Mouse (Mus musculus) heart, embryonic 13.5 days (tissue): Measurements from ENCODE around the gene Bcl2l12. TPM values are rescaled to one million over a fixed set of nuclear protein-coding genes. Genes with fewer than 3 reads are reported as not detected.

ENCODE experiments used
- ATAC-seq: fragments of 200-750 bp; cut with Nextera tagmentation; 2 replicates; pipeline ENCODE4 v1.8.0; 2017; ENCODE audit warnings: moderate TSS enrichment; ENCODE audit not compliant: insufficient number of reproducible peaks, low FRiP score, low TSS enrichment; ENCODE audit errors: extremely low read depth
- H3K27ac ChIP-seq: fragments of 300-500 bp; sonication (generic); replicated peaks from 2 replicates; pipeline ENCODE4 v1.5.1; 2015; ENCODE audit warnings: moderate library complexity, mild to moderate bottlenecking, inconsistent platforms
- H3K27me3 ChIP-seq: fragments of 300-500 bp; sonication (generic); replicated peaks from 2 replicates; pipeline ENCODE4 v1.6.1; 2015; ENCODE audit warnings: mild to moderate bottlenecking, inconsistent platforms
- H3K36me3 ChIP-seq: fragments of 300-500 bp; sonication (generic); 2 replicates; pipeline ENCODE4 v1.6.1; 2015; ENCODE audit warnings: mild to moderate bottlenecking, inconsistent platforms
- H3K4me1 ChIP-seq: fragments of 300-500 bp; sonication (generic); 2 replicates; pipeline ENCODE4 v1.6.1; 2015; ENCODE audit warnings: inconsistent platforms
- H3K4me2 ChIP-seq: fragments of 300-500 bp; sonication (generic); 2 replicates; pipeline ENCODE4 v1.6.1; 2015; ENCODE audit warnings: inconsistent platforms, mild to moderate bottlenecking, moderate library complexity
- H3K4me3 ChIP-seq: fragments of 300-500 bp; sonication (generic); 2 replicates; pipeline ENCODE4 v1.5.1; 2015; ENCODE audit warnings: moderate library complexity, mild to moderate bottlenecking, inconsistent platforms
- H3K9ac ChIP-seq: fragments of 300-500 bp; sonication (generic); 2 replicates; pipeline ENCODE4 v1.6.1; 2015; ENCODE audit warnings: inconsistent platforms, mild to moderate bottlenecking, moderate library complexity
- H3K9me3 ChIP-seq: fragments of 300-500 bp; sonication (generic); 2 replicates; pipeline ENCODE4 v1.6.1; 2016; ENCODE audit warnings: inconsistent platforms
- WGBS: fragments of 180-500 bp; shearing (Covaris S2); methylation state at CpG from one replicate; pipeline ENCODE4 v1.1.7; 2015; ENCODE audit warnings: mixed read lengths; 5-methylcytosine and 5-hydroxymethylcytosine counted together
- polyA plus RNA-seq: library from polyadenylated mRNA; unstranded; fragments of >200 nt; fragmentation: Nextera tagmentation; extraction: Ambion mirVana; gene quantifications from 2 replicates; pipeline ENCODE4 v1.2.1, GENCODE M21; 2015

Bcl2l12 gene
- polyA plus RNA-seq, 1 experiment from 2014 or later: 36.0 TPM

DNA sequence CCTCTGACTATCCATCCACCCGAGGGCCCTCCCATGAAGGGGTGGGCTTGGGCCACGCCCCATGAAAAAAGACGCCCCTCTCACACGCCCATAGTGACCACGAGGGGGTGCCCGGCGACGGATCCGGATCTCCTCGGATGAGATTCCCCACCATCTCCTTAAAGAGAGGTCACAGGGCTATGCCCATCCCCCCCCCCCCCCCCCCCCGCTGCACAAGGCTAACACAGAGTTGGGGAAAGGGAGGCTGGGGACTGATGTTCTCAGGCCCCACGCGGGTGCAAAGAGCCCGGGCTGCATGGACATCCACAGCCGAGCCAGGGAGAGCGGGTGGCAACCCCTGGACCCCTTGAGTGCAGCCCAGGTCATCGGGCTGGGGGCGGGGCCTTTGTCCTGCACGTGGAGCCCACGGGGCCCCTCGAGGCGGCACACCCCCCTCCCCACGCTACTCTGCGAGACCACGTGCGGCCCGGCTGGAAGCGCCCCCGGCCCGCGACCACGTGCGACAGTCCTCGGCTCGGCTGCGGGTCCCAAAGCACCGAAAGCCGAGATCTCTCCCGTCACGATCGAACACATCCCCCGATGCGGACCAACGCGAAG is 12.8 kb downstream of the Bcl2l12 start:
- peak overlapping the region; percentile 76 for H3K4me2 ChIP-seq
- H3K36me3 ChIP-seq: peaks cover 53% of the 10 kb centered on the region
- WGBS: under 1% methylated on average over 45 of the region's 45 CpGs
- H3K27me3 ChIP-seq: no peaks in the 10 kb centered on the region
- H3K27ac ChIP-seq: peak overlapping the region; percentile 97
- peak overlapping the region; percentile 99 for H3K4me3 ChIP-seq
- no peak for ATAC-seq
- H3K4me1 ChIP-seq: peaks cover 38% of the 10 kb centered on the region
- no peaks in the 10 kb centered on the region for H3K9me3 ChIP-seq
- peak overlapping the region; percentile 99 for H3K9ac ChIP-seq

DNA sequence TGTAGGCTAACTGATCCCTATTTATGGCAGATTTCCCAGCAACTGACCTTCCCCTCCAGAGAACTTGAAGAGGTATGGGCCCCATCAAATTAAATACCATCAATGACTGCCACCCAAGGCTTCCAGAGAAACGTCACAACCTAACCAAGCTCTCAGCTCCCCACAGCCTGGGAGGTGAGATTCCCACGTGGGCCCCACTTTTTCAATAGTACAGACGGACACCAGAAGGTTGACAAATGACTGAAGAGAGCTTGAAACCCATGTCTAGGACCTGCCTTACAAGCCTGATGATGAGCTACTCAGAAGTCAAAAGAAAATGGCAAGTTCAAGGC is 13.7 kb downstream of the Bcl2l12 start:
- peak overlapping the region; percentile 76 for H3K4me2 ChIP-seq
- peak overlapping the region; percentile 97 for H3K27ac ChIP-seq
- no peaks in the 10 kb centered on the region for H3K9me3 ChIP-seq
- peaks cover 38% of the 10 kb centered on the region for H3K4me1 ChIP-seq
- H3K36me3 ChIP-seq: peaks cover 53% of the 10 kb centered on the region
- 49% methylated on average over 3 of the region's 3 CpGs for WGBS
- peak overlapping the region; percentile 99 for H3K4me3 ChIP-seq
- H3K9ac ChIP-seq: peak overlapping the region; percentile 99
- ATAC-seq: no peak
- no peaks in the 10 kb centered on the region for H3K27me3 ChIP-seq

DNA sequence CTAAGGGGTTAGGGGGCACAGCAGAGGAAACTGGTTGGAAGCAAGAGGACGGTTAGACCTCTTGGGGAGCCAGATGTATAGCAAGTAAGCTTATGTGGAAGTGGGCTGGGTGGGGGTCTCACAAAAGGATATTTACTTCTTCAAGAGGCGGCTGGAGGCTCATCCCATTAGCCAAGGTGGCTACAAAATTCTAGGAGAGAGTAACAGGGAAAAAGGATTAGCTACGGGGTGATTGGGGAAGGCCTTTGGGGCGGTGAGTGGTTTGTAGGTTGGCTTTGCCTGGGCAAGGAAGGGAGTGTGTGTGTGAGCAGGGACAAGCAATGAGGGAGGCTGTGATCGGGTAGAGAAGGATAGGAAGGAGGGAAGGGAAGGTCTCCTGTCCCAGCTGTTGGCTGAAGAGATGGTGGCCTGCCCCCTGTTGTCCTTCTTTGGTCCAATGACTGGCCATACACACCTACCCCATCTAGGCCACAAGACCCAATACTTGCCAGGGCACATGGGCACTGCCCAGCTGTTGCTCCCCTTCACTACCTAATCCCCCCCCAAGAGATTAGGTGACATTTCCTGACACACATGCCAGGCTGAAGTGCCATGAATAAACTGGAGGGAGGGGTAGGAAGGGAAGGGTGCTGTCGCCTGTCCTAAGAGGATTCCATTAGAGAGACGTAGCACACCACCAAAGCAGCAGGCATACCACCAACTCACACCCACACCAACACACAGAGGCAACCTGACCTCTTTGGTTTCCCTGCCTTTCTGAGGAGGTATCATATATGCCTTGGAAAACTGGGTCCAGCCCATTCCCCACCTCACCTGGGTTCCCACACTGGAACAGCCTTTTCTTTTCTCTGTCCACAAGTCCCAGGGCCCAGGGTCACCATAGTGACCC is 14.3 kb downstream of the Bcl2l12 start:
- peak overlapping the region; percentile 99 for H3K9ac ChIP-seq
- no peaks in the 10 kb centered on the region for H3K27me3 ChIP-seq
- peak overlapping the region; percentile 97 for H3K27ac ChIP-seq
- peaks cover 37% of the 10 kb centered on the region for H3K4me1 ChIP-seq
- H3K9me3 ChIP-seq: no peaks in the 10 kb centered on the region
- H3K36me3 ChIP-seq: peaks cover 53% of the 10 kb centered on the region
- peak overlapping the region; percentile 99 for H3K4me3 ChIP-seq
- WGBS: 68% methylated on average over 7 of the region's 7 CpGs
- ATAC-seq: no peak
- H3K4me2 ChIP-seq: peak overlapping the region; percentile 76

DNA sequence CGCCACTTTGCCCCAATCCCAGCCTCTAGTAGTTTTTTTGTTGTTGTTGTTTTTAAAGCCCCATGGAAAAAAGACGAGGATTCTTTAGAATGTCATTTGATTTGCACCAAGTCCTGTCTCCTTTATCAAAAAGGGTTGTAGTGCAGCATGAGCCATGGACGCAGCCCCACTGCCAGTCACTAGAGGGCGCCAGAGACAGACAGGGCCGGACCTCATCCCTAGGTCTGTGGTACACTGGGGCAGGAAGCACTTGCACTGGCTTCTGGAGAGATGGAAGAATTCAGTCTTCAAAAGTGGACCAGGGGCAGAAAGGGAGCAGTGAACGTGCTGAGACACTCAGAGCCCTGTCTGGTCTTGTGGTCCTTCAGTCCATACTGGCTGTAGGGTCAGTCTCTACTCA is 15.4 kb downstream of the Bcl2l12 start:
- no peak for ATAC-seq
- no peak overlapping the region for H3K4me3 ChIP-seq

DNA sequence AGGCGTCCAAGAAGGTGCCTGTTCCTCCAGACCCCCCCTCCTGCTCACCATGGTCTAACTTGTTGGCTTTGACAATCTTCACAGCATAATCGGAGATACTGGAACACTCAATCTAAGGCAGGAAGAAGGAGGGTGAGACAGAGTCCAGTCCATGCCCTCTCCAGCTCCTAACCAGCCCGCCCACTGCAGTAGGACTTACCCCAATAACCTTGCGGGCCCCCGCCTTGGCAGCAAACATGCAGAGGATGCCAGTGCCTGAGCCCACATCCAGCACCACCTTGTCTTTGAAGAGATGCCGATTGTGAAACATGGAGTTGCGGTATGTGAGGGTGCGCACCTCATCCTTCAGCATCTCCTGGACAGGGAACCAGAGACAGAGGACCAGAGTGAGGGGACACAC is 17.0 kb downstream of the Bcl2l12 start:
- Histone ChIP-seq H3K4me2 (no peak overlapping the region), H3K9ac (no peak overlapping the region), H3K9me3 (no peaks in the 10 kb centered on the region), H3K36me3 (peaks cover 78% of the 10 kb centered on the region), H3K27me3 (no peaks in the 10 kb centered on the region), H3K27ac (no peak overlapping the region), H3K4me3 (no peak overlapping the region), H3K4me1 (peaks cover 23% of the 10 kb centered on the region)
- WGBS: 93% methylated on average over 8 of the region's 8 CpGs
- ATAC-seq: no peak

More for the DNA sequence above, 15.4 kb downstream of the Bcl2l12 start:
- Histone ChIP-seq H3K27ac (0 out of 2 replicates have a peak overlapping the region, but pooled peaks have one; percentile 52), H3K9me3 (no peaks in the 10 kb centered on the region), H3K4me1 (peaks cover 28% of the 10 kb centered on the region), H3K27me3 (no peaks in the 10 kb centered on the region), H3K36me3 (peaks cover 62% of the 10 kb centered on the region), H3K9ac (no peak overlapping the region), H3K4me2 (no peak overlapping the region)
- 34% methylated on average over 6 of the region's 6 CpGs for WGBS

DNA sequence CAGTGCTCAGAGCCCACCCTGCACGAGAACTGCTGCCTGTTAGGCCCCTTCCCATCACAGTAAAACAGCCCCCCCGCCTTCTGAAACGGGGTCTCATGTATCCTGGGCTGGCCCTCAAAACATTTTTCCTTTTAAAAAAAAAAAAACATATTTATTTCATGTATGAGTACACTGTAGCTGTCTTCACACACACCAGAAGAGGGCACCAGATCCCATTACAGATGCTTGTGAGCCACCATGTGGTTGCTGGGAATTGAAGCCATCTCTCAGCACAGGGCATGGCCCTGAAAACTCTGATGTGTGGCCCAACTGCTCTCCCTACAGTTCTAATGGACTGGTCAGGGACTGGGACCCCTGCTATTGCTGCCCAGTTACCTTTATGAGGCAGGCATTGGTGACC is 20.2 kb downstream of the Bcl2l12 start:
- H3K4me3 ChIP-seq: no peak overlapping the region
- peaks cover 18% of the 10 kb centered on the region for H3K4me1 ChIP-seq
- H3K27me3 ChIP-seq: no peaks in the 10 kb centered on the region
- H3K36me3 ChIP-seq: peaks cover 80% of the 10 kb centered on the region
- WGBS: 93% methylated on average over 3 of the region's 3 CpGs
- H3K27ac ChIP-seq: no peak overlapping the region
- H3K4me2 ChIP-seq: no peak overlapping the region
- H3K9ac ChIP-seq: no peak overlapping the region
- ATAC-seq: no peak
- no peaks in the 10 kb centered on the region for H3K9me3 ChIP-seq

DNA sequence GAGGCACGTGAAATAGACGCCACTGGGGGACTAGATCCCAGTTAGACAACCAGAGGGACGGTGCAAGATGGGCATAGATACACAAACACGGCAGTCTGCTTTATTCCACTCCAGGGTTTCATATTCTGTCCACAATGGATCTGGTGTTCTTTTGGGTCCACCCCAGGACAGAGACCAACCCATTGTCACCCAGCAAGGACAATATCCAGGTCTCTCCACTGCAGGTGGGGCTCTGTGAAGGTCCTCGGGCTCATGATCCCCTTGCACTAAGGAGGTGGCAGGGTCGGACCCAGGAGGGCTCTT is 23.4 kb downstream of the Bcl2l12 start:
- H3K4me3 ChIP-seq: peak overlapping the region; percentile 54; the same call in 1 of the 2 replicates
- H3K9ac ChIP-seq: no peak overlapping the region
- ATAC-seq: no peak
- WGBS: 23% methylated on average over 6 of the region's 6 CpGs
- H3K4me2 ChIP-seq: peak overlapping the region; percentile 76
- H3K36me3 ChIP-seq: peaks cover 49% of the 10 kb centered on the region
- H3K27me3 ChIP-seq: no peaks in the 10 kb centered on the region
- H3K9me3 ChIP-seq: no peaks in the 10 kb centered on the region
- peaks cover 31% of the 10 kb centered on the region for H3K4me1 ChIP-seq
- 0 out of 2 replicates have a peak overlapping the region, but pooled peaks have one; percentile 2 for H3K27ac ChIP-seq

DNA sequence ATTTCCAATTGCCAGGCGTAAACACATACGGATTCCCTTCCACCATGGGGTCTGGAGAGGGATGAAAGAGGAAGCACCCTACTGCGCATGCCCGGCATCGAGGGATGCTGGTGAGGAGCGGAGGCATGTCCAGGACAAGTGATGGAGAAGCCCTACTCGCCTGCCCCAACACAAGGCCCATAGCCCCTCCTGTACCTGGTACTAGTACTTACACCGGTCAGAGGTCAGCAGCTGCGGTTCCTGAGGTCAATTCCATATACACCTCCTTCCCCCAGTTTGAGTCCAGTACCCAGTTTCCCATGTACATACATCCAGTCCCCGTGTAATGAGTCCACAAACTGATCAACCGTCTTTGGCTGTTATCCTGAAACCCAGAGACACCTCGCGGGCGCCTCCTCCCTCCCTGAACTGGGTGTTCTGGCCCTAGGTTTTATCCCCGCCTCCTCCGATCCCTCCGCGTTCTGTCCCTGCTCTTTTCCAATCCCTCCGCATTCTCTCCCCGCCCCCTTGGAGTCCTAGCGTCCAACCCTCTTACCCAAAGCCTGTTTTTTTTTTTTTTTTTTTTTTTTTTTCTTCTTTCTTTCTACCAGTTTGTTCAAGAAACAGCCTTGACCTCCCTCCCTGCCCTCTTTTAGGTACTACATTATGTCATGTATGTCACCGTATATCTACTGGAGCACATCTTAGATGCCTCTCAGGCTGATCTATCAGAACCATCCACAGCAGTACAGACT is 24.0 kb downstream of the Bcl2l12 start, which contains the start of gene Cpt1c:
Gene Cpt1c (minus strand): TSS at position 469 of the 734 bp plus-strand sequence.
- Histone ChIP-seq H3K9me3 (no peaks in the 10 kb centered on the region), H3K27me3 (no peaks in the 10 kb centered on the region), H3K36me3 (peaks cover 44% of the 10 kb centered on the region), H3K9ac (peak within 1 kb of the TSS; percentile 77), H3K4me1 (peaks cover 35% of the 10 kb centered on the region), H3K27ac (peak within 1 kb of the TSS; percentile 60), H3K4me2 (peak within 1 kb of the TSS; percentile 76), H3K4me3 (peak within 1 kb of the TSS; percentile 54)
- ATAC-seq: no peak
- 4% methylated on average over 22 of the region's 22 CpGs for WGBS

DNA sequence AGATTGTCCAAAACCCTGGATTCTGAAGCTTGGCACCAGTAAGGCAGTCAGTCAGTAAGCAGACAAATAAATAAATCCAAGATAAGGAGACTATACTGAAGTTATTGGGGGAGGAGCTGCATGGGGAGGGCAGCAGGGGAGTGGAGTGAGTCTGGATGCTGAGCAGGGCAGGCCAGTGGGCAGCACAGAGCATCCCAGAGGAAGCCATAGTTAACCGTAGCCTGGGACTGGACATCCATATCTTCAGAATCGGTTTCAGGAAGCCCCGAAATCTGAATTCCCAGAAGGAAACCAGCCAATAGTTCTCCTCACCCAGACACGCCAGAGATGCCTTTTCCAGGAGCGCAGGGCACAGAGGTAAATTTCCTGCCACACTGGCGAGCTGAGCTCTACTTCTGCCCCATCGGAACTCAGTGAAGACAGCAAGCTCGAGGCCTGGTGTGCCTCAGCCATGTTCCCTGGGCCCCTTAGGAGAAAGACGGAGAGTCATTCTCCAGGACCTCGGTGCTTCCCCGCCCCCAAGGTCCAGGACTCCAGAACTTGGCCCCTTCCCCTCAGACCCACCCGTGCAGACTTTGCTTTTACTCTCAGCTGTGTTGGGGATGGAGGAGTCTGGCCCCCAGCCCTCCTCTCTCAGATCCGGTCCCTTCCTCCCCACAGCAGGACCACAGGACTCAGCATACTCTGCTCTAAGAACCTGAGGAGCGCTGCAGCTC is 24.9 kb downstream of the Bcl2l12 start:
- Histone ChIP-seq H3K27ac (0 out of 2 replicates have a peak overlapping the region, but pooled peaks have one; percentile 0), H3K9me3 (no peaks in the 10 kb centered on the region), H3K27me3 (no peaks in the 10 kb centered on the region), H3K36me3 (peaks cover 34% of the 10 kb centered on the region), H3K4me3 (peak overlapping the region; percentile 54), H3K4me2 (peak overlapping the region; percentile 76), H3K9ac (peak overlapping the region; percentile 77), H3K4me1 (peaks cover 35% of the 10 kb centered on the region)
- ATAC-seq: no peak
- WGBS: 42% methylated on average over 14 of the region's 14 CpGs

DNA sequence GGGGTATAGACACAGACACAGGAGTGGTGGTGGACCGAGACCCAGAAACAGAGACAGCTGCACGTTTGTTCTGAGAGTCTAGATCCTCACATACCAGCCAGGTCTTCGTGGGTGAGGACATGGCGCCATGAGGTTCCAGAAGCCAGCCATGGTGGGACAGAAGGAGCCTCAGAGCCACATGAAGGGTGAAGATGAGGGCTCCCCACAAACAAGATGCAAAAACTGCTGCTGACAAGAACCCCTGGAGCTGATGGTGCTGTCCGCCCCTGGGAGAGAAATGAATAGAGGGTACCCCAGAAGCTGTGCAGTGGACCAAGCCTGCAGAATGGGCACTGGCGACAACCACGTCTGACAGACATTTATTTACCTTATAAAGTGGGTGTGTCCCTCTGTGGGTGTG is 27.4 kb downstream of the Bcl2l12 start:
- H3K4me2 ChIP-seq: peak overlapping the region; percentile 79
- H3K36me3 ChIP-seq: peaks cover 18% of the 10 kb centered on the region
- no peak for ATAC-seq
- peaks cover 35% of the 10 kb centered on the region for H3K4me1 ChIP-seq
- WGBS: 79% methylated on average over 7 of the region's 7 CpGs
- peak overlapping the region; percentile 56 for H3K4me3 ChIP-seq
- H3K27me3 ChIP-seq: no peaks in the 10 kb centered on the region
- H3K9me3 ChIP-seq: no peaks in the 10 kb centered on the region
- no peak overlapping the region; the same call in 1 of the 2 replicates for H3K27ac ChIP-seq
- peak overlapping the region; percentile 75 for H3K9ac ChIP-seq
